Mouse (Mus musculus) forebrain, embryonic 14.5 days (tissue): Measurements from ENCODE around the gene Mpnd. TPM values are rescaled to one million over a fixed set of nuclear protein-coding genes. Genes with fewer than 3 reads are reported as not detected.

Experiments
- ATAC-seq: fragments of 200-750 bp; cut with Nextera tagmentation; 2 replicates; pipeline ENCODE4 v1.8.0; 2017; ENCODE audit warnings: mild to moderate bottlenecking, moderate library complexity
- DNase-seq: peaks from one replicate; pipeline ENCODE4 v3.0.0-alpha.2; 2015; ENCODE audit warnings: low spot score
- H3K27ac ChIP-seq: fragments of 300-500 bp; sonication (generic); 2 replicates; pipeline ENCODE4 v1.5.1; 2014; ENCODE audit warnings: low read depth, mild to moderate bottlenecking, control low read depth, low read length, moderate library complexity
- H3K27me3 ChIP-seq: fragments of 300-500 bp; sonication (generic); replicated peaks from 2 replicates; pipeline ENCODE4 v1.6.1; 2014; ENCODE audit warnings: low read length, control low read depth, mixed read lengths; ENCODE audit not compliant: control insufficient read depth, insufficient read depth
- H3K36me3 ChIP-seq: fragments of 300-500 bp; sonication (generic); 2 replicates; pipeline ENCODE4 v1.6.1; 2014; ENCODE audit warnings: low read length, control low read depth; ENCODE audit not compliant: control insufficient read depth, insufficient read depth
- H3K4me1 ChIP-seq: fragments of 300-500 bp; sonication (generic); 2 replicates; pipeline ENCODE4 v1.6.1; 2014; ENCODE audit warnings: antibody characterized with exemption, low read length, control low read depth; ENCODE audit not compliant: control insufficient read depth, insufficient read depth
- H3K4me2 ChIP-seq: fragments of 300-500 bp; sonication (generic); 2 replicates; pipeline ENCODE4 v1.6.1; 2014; ENCODE audit warnings: mild to moderate bottlenecking, control low read depth, low read length
- H3K4me3 ChIP-seq: fragments of 300-500 bp; sonication (generic); 2 replicates; pipeline ENCODE4 v1.5.1; 2014; ENCODE audit warnings: low read depth, low read length, control low read depth
- H3K9ac ChIP-seq: fragments of 300-500 bp; sonication (generic); 2 replicates; pipeline ENCODE4 v1.6.1; 2014; ENCODE audit warnings: mild to moderate bottlenecking, low read length, control low read depth, moderate library complexity
- H3K9me3 ChIP-seq: fragments of 300-500 bp; sonication (generic); replicated peaks from 2 replicates; pipeline ENCODE4 v1.6.1; 2016; ENCODE audit warnings: low read length, control low read depth, mixed read lengths; ENCODE audit not compliant: control insufficient read depth
- WGBS: fragments of 180-500 bp; shearing (Covaris S2); extraction: QIAGEN DNeasy Blood & Tissue Kit; methylation state at CpG from one replicate; pipeline ENCODE4 v1.1.7; 2014; 5-methylcytosine and 5-hydroxymethylcytosine counted together
- polyA plus RNA-seq: library from polyadenylated mRNA; unstranded; fragments of >200 nt; fragmentation: Nextera tagmentation; extraction: Ambion mirVana; gene quantifications from 2 replicates; pipeline ENCODE4 v1.2.1, GENCODE M21; 2014

Gene Mpnd
- polyA plus RNA-seq, 1 experiment from 2014 or later = 170 TPM

- peaks cover 89% of the 10 kb centered on the region for H3K36me3 ChIP-seq
- DNase-seq (no peak), ATAC-seq (no peak)
- H3K27ac ChIP-seq = no peak overlapping the region
- no peak overlapping the region for H3K9ac ChIP-seq
- no peaks in the 10 kb centered on the region for H3K9me3 ChIP-seq
- H3K4me1 ChIP-seq = peaks cover 4% of the 10 kb centered on the region
- H3K4me3 ChIP-seq = no peak overlapping the region
- no peaks in the 10 kb centered on the region for H3K27me3 ChIP-seq
- 94% methylated on average over 9 of the region's 9 CpGs for WGBS
- no peak overlapping the region for H3K4me2 ChIP-seq
These were observed 9.8 kb downstream of the Mpnd start for GRCm38 (mm10) chr17:56015293-56015692.

GRCm38 (mm10) chr17:56016382-56016781, 10.9 kb downstream of the Mpnd start:
- Histone ChIP-seq H3K36me3 (peaks cover 86% of the 10 kb centered on the region), H3K4me1 (no peaks in the 10 kb centered on the region), H3K27me3 (no peaks in the 10 kb centered on the region), H3K9ac (no peak overlapping the region), H3K4me2 (no peak overlapping the region), H3K27ac (no peak overlapping the region), H3K9me3 (no peaks in the 10 kb centered on the region), H3K4me3 (no peak overlapping the region)
- DNase-seq (no peak), ATAC-seq (no peak)
- WGBS = 88% methylated on average over 8 of the region's 8 CpGs

GRCm38 (mm10) chr17:56016793-56017785, 11.6 kb downstream of the Mpnd start:
- Histone ChIP-seq H3K27me3 (no peaks in the 10 kb centered on the region), H3K36me3 (peaks cover 79% of the 10 kb centered on the region), H3K9me3 (no peaks in the 10 kb centered on the region), H3K4me2 (no peak overlapping the region), H3K9ac (no peak overlapping the region), H3K4me3 (no peak overlapping the region), H3K27ac (no peak overlapping the region), H3K4me1 (no peaks in the 10 kb centered on the region)
- DNase-seq = no peak
- 85% methylated on average over 15 of the region's 15 CpGs for WGBS
- ATAC-seq = no peak

GRCm38 (mm10) chr17:56017848-56018247, 12.3 kb downstream of the Mpnd start:
- ATAC-seq = no peak
- no peak overlapping the region for H3K27ac ChIP-seq
- DNase-seq = no peak
- H3K4me3 ChIP-seq = no peak overlapping the region
- H3K27me3 ChIP-seq = no peaks in the 10 kb centered on the region
- no peak overlapping the region for H3K9ac ChIP-seq
- WGBS = 92% methylated on average over 7 of the region's 7 CpGs
- peaks cover 73% of the 10 kb centered on the region for H3K36me3 ChIP-seq
- H3K4me1 ChIP-seq = no peaks in the 10 kb centered on the region
- no peaks in the 10 kb centered on the region for H3K9me3 ChIP-seq
- H3K4me2 ChIP-seq = no peak overlapping the region

GRCm38 (mm10) chr17:56018347-56019131, 13.0 kb downstream of the Mpnd start:
- no peak overlapping the region for H3K4me3 ChIP-seq
- peak; percentile 36 for DNase-seq
- H3K9ac ChIP-seq = no peak overlapping the region
- H3K4me1 ChIP-seq = no peaks in the 10 kb centered on the region
- H3K9me3 ChIP-seq = no peaks in the 10 kb centered on the region
- ATAC-seq = peak; percentile 27; the same call in 1 of the 2 replicates
- peaks cover 67% of the 10 kb centered on the region for H3K36me3 ChIP-seq
- H3K27ac ChIP-seq = no peak overlapping the region
- no peaks in the 10 kb centered on the region for H3K27me3 ChIP-seq
- H3K4me2 ChIP-seq = no peak overlapping the region
- 77% methylated on average over 20 of the region's 20 CpGs for WGBS

GRCm38 (mm10) chr17:56020400-56021084, 15.0 kb downstream of the Mpnd start:
- H3K36me3 ChIP-seq = peaks cover 50% of the 10 kb centered on the region
- no peak overlapping the region for H3K4me2 ChIP-seq
- ATAC-seq (no peak), DNase-seq (no peak)
- H3K4me1 ChIP-seq = no peaks in the 10 kb centered on the region
- no peaks in the 10 kb centered on the region for H3K9me3 ChIP-seq
- no peaks in the 10 kb centered on the region for H3K27me3 ChIP-seq
- no peak overlapping the region; the same call in 1 of the 2 replicates for H3K27ac ChIP-seq
- 95% methylated on average over 6 of the region's 6 CpGs for WGBS
- H3K9ac ChIP-seq = no peak overlapping the region
- H3K4me3 ChIP-seq = no peak overlapping the region

- Histone ChIP-seq H3K27me3 (no peaks in the 10 kb centered on the region), H3K27ac (no peak overlapping the region; the same call in 1 of the 2 replicates), H3K36me3 (peaks cover 42% of the 10 kb centered on the region), H3K9ac (no peak overlapping the region), H3K4me1 (no peaks in the 10 kb centered on the region), H3K4me2 (no peak overlapping the region), H3K4me3 (no peak overlapping the region), H3K9me3 (no peaks in the 10 kb centered on the region)
- DNase-seq (no peak), ATAC-seq (no peak)
- WGBS = 93% methylated on average over 4 of the region's 4 CpGs
These were observed 15.8 kb downstream of the Mpnd start for GRCm38 (mm10) chr17:56021161-56021910.
